Mouse (Mus musculus): ENCODE measurements around the gene Mrps21.

DNA sequence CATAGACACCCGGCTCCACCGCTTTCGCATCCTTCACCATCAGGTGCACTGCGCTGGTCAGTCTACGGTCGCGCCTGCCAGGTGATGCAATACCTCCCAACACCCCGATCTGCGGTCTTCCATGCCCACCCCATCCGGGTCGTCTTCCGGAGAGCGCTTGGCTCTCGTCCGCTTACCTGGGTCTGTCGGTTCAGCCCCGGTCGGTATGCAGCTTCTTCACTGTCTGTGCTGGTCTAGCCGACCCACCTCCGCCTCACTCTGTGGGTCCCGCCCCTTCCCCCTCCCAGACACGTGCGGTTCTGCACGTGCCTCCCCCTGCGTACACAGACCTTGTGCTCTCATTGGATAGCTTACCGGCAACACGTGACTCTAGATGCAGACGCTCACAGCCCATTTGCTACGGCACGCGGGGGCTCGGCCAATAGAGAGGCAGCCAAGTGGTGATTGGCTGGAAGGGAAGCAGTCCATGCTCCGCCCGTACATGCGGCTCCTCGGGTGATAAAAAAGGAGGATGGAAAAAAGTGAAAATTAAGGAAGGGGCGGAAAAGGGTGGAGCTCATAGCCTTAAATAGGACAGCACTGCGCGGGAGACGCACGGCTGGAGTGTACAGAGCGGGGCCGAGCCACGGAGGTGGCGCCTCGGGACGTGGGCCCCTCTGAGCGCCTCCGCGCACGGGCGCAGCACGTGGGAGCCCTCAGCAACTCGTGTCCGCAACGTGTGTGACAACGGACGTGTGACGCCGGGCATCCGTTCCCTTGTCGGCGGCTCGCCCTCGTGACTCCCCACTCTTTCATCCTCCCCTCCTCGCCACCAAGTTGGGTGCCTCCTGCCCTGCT, 10.9 kb upstream of the Mrps21 start, which contains the start of gene Ciart:
- TF ChIP-seq CTCF (IDR thresholded peaks at IDR 0.05; ENCODE audit: extremely low read depth, insufficient read depth, insufficient read length, insufficient replicate concordance) (no peak), POLR2A (IDR thresholded peaks at IDR 0.05; ENCODE audit: low read depth, low read length) (no peak)

All from spleen, adult 2 months (tissue).